Mouse (Mus musculus) cerebellum, adult 8-10 months (tissue): Measurements from ENCODE around the gene Mn1.

Experiments used
- DNase-seq: peaks from one replicate; pipeline ENCODE4 v3.0.0; 2022

Mn1 gene

GRCm38 (mm10) chr5:111434342-111434842 is 17.2 kb downstream of the Mn1 start:
- DNase-seq, result no peak

GRCm38 (mm10) chr5:111436260-111436659 is 19.1 kb downstream of the Mn1 start:
- no peak for DNase-seq

- DNase-seq, result no peak
Observed at GRCm38 (mm10) chr5:111437205-111437604, 20.0 kb downstream of the Mn1 start.

DNA sequence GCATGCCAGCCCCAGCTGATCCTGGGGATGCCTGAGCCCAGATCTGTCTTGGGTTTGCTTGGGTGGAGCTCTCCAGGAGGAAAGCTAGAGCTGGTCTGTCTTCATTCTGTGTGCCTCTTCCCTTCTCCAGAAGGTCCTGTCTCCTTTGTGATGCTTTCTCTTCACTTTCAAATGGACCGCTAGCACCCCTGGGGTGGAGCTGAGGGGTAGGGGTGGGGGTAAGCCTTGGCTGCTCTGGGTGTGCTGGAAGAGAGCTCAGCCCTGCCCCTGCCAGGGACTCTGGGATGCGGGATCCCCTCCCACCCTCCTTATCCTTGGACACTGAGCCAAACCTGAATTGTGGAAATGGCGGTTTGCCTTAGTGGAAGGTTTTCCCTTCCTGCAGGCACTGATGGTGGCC is 21.2 kb downstream of the Mn1 start:
- DNase-seq, result no peak

DNA sequence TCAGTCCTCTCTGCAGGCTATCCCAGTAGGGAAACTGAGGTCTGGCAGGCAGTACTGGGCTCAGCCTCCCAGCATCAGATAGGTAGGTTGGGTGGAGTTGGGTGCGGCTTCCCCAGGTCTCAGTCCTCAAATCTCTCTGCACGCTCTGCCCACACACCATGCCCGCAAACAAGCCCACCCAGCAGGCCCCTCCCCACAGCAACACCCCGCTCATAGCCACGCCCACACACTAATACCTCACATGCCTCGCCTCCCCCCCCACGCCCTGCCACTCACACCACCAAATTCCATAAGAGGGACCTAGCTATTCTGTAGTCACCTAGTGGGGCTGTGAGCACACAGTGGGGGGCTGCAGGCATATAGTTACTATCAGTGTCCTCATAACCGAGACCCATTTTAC is 21.7 kb downstream of the Mn1 start:
- no peak for DNase-seq

- DNase-seq, result no peak
Observed at GRCm38 (mm10) chr5:111440264-111440663, 23.1 kb downstream of the Mn1 start.

GRCm38 (mm10) chr5:111442151-111442871 is 25.1 kb downstream of the Mn1 start:
- DNase-seq, result no peak

- no peak for DNase-seq
Observed at GRCm38 (mm10) chr5:111443636-111444035, 26.5 kb downstream of the Mn1 start.

- DNase-seq, result no peak
Observed at GRCm38 (mm10) chr5:111444361-111444760, 27.2 kb downstream of the Mn1 start.

- DNase-seq, result no peak
Observed at GRCm38 (mm10) chr5:111446652-111447051, 29.5 kb downstream of the Mn1 start.

DNA sequence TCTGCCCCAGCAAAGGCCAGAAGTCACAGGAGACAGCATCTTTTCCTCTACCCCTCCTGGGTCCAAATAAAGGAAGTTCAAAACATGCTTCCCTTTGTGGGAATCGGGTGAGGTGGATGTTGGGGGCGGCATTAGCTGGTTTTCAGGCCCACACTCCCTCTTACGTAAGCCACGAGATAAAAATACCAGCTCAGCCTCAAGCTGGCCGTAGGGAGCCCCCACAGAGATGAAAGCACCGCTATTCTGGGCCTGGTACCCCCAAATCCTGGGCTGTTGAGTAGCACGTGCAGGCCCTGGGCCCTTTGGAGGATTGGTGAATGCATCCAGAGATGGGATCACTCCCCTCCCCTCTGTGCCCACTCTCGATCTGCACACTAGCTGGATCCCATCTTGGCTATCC is 32.5 kb downstream of the Mn1 start:
- DNase-seq, result no peak

DNA sequence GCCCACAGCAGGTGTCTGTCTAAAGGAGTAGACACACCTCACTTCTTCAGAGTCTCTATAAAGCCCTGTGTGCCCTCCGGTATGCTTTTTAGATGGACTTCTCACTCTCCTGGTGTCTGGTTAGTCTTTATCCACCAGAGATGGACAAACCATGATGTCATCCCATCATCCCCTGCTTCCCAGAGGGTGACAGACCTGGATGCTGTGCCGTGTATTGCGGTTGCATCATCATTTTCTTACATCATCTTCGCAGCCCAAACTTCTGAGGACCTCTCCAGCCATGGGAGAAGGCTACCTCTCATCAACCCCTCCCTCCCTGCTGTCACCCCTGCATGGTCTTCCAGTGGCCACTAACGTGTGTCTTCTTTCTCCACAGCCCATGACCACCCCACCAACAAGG is 37.1 kb downstream of the Mn1 start:
- no peak for DNase-seq

- DNase-seq, result no peak
Observed at GRCm38 (mm10) chr5:111454876-111455275, 37.7 kb downstream of the Mn1 start.

- DNase-seq, result no peak
Observed at GRCm38 (mm10) chr5:111458675-111459074, 41.5 kb downstream of the Mn1 start.

- no peak for DNase-seq
Observed at GRCm38 (mm10) chr5:111465811-111466299, 48.7 kb downstream of the Mn1 start.

- DNase-seq, result no peak
Observed at GRCm38 (mm10) chr5:111466429-111466828, 49.3 kb downstream of the Mn1 start.

GRCm38 (mm10) chr5:111467699-111468098 is 50.5 kb downstream of the Mn1 start:
- no peak for DNase-seq

GRCm38 (mm10) chr5:111469195-111469882 is 52.2 kb downstream of the Mn1 start:
- no peak for DNase-seq

GRCm38 (mm10) chr5:111470875-111471274 is 53.7 kb downstream of the Mn1 start:
- no peak for DNase-seq

GRCm38 (mm10) chr5:111473425-111473824 is 56.3 kb downstream of the Mn1 start:
- DNase-seq, result no peak

DNA sequence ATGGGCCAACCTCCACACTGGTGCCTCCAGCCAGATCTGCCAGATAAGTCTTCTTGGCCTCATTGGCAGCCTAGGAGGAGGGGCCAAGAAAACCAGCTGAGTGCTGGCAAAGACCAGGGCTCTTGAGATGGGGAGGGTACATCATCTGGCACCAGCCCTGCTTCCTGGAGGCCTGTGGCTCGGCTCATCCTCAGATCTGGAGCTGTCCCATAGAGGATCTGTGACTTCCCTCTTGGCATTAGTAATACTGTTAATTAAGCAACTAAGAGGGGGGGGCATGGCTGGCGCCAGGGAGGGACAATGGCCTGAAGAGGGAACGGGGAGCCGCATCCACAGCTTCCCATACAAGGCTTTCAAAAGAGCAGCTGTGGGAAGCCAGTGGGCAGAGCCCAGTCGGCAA is 58.6 kb downstream of the Mn1 start:
- no peak for DNase-seq

- DNase-seq, result no peak
Observed at GRCm38 (mm10) chr5:111476141-111476540, 59.0 kb downstream of the Mn1 start.

- DNase-seq, result no peak
Observed at GRCm38 (mm10) chr5:111485907-111486306, 68.7 kb downstream of the Mn1 start.

DNA sequence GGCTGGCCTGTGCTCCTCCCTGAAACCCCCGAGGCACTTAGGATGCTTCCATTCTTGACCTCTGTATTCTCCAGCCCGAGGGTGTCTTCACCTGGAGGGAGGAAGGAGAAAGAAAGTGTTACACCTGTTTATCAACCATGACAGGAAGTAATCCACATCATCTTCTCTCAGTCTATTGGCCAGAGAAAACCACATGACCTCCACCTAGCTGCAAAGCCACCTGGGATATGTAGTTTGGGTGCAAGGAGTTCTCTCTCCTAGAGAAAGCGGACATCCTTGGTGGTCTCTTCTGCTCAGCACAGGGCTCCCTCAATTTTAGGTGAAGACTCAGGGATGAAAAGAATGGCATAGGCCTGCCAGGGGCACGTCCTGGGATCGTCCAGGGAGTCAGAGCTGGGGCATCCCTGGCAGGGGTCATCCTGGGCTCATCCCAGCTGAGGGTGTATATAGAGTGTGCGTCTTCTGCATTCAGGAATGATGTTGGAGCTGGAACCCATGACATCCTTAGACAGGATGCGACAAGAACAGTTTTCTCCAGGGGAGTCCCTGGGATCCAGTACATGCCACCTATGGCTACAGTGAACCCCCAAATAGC is 72.0 kb downstream of the Mn1 start:
- no peak for DNase-seq
